ENCODE assay signal across 8 mouse cellular contexts in genomic region chr19:9911314-9911754, GRCm38 (mm10). TPM values are rescaled to one million over a fixed set of nuclear protein-coding genes. Genes with fewer than 3 reads are reported as not detected.
A peak's percentile ranks its signal among the peaks of the same experiment; 100 is the strongest.
DNase-seq lines count a peak whose midpoint lies in the region; ATAC-seq and TF ChIP-seq lines count a peak whose summit lies in the region.

No protein-coding gene starts in this region.

- H3K4me1 ChIP-seq in bone marrow macrophage, adult 2 months (ENCODE audit: control insufficient read depth, insufficient read depth, low read length): peaks cover 31% of the 10 kb centered on the region
- no peaks in the 10 kb centered on the region for H3K4me1 ChIP-seq in intestine, embryonic 16.5 days (ENCODE audit: control insufficient read depth, insufficient read depth, low read length)
- no peaks in the 10 kb centered on the region for H3K4me1 ChIP-seq in neural tube, embryonic 11.5 days (ENCODE audit: control insufficient read depth, insufficient read depth, low read length)

- TF ChIP-seq POLR2A in bone marrow macrophage, adult 2 months (IDR thresholded peaks at IDR 0.05; ENCODE audit: borderline replicate concordance, low read depth, low read length): no peak

- no peaks in the 10 kb centered on the region for H3K36me3 ChIP-seq in intestine, embryonic 16.5 days (ENCODE audit: control insufficient read depth, insufficient read depth, low read length)
- H3K36me3 ChIP-seq in neural tube, embryonic 11.5 days (ENCODE audit: control insufficient read depth, insufficient read depth, low read length): no peaks in the 10 kb centered on the region

- no peak overlapping the region for H3K9ac ChIP-seq in intestine, embryonic 16.5 days (ENCODE audit: low read depth, low read length)
- no peak overlapping the region for H3K9ac ChIP-seq in neural tube, embryonic 11.5 days (ENCODE audit: low read length)

- peak; percentile 81 for TF ChIP-seq CTCF in layer of hippocampus, adult 2 months (conservative IDR thresholded peaks at IDR 0.05)
- peak; percentile 55 for TF ChIP-seq CTCF in bone marrow macrophage, adult 2 months (IDR thresholded peaks at IDR 0.05; ENCODE audit: low read depth, low read length)

- H3K4me3 ChIP-seq in layer of hippocampus, adult 2 months: no peak overlapping the region
- H3K4me3 ChIP-seq in bone marrow macrophage, adult 2 months (ENCODE audit: insufficient read depth, low read length): no peak overlapping the region
- H3K4me3 ChIP-seq in intestine, embryonic 16.5 days (ENCODE audit: low read length): no peak overlapping the region
- H3K4me3 ChIP-seq in neural tube, embryonic 11.5 days (ENCODE audit: low read depth, low read length): no peak overlapping the region

- H3K4me2 ChIP-seq in intestine, embryonic 16.5 days (ENCODE audit: low read depth, low read length): no peak overlapping the region
- no peak overlapping the region for H3K4me2 ChIP-seq in neural tube, embryonic 11.5 days (ENCODE audit: low read depth)

- no peak overlapping the region for H3K27ac ChIP-seq in layer of hippocampus, adult 2 months
- H3K27ac ChIP-seq in bone marrow macrophage, adult 2 months (ENCODE audit: insufficient read depth, low read depth, low read length): peak overlapping the region; percentile 47
- no peak overlapping the region for H3K27ac ChIP-seq in intestine, embryonic 16.5 days (ENCODE audit: low read length)
- H3K27ac ChIP-seq in neural tube, embryonic 11.5 days (ENCODE audit: low read depth, low read length): no peak overlapping the region

- no peaks in the 10 kb centered on the region for H3K9me3 ChIP-seq in intestine, embryonic 16.5 days (ENCODE audit: control insufficient read depth, low read length)
- no peaks in the 10 kb centered on the region for H3K9me3 ChIP-seq in neural tube, embryonic 11.5 days (ENCODE audit: control insufficient read depth, low read length)

- ATAC-seq in intestine, embryonic 16.5 days: peak; percentile 52
- ATAC-seq in neural tube, embryonic 11.5 days (ENCODE audit: insufficient read depth, low FRiP score, low TSS enrichment): no peak

- DNase-seq in layer of hippocampus, adult 2 months (ENCODE audit: low spot score in 2 of 2): peak in 1 of 2 experiments; percentile 48
- DNase-seq in layer of hippocampus, adult 8-10 months (ENCODE audit: low spot score in 2 of 2): no peak
- peak; percentile 68 for DNase-seq in forelimb bud, embryonic 11.5 days (ENCODE audit: low read depth, low spot score)
- peak; percentile 28 to 55 for DNase-seq in lung, adult 18-20 months
- DNase-seq in neural tube, embryonic 11.5 days (ENCODE audit: low spot score): peak; percentile 58
- DNase-seq in testis, postnatal 14 days (ENCODE audit: low spot score): no peak

- H3K27me3 ChIP-seq in intestine, embryonic 16.5 days (replicated peaks; ENCODE audit: control insufficient read depth, insufficient read depth, low read length): no peaks in the 10 kb centered on the region
- H3K27me3 ChIP-seq in neural tube, embryonic 11.5 days (ENCODE audit: control insufficient read depth, insufficient read depth, low read length): no peaks in the 10 kb centered on the region

- WGBS in intestine, embryonic 16.5 days: 10% methylated on average over 6 of the region's 6 CpGs
- 20% methylated on average over 6 of the region's 6 CpGs for WGBS in neural tube, embryonic 11.5 days

RNA-seq across cellular contexts. Expression of gene Incenp, which starts 12.0 kb away (rescaled TPM):
- total RNA-seq in layer of hippocampus, adult 2 months (2021): 10 to 100 TPM; 13.9 to 14.0 TPM
- 10 to 100 TPM; 14.0 to 20.4 (median 17.7) TPM for total RNA-seq in layer of hippocampus, adult 8-10 months (2022)
- 146 and 159 TPM in 2 replicates for polyA plus RNA-seq in bone marrow macrophage, adult 2 months (2012; ENCODE audit: insufficient read depth, insufficient read length, missing spikeins)
- 63.8 and 64.4 TPM in 2 replicates for polyA plus RNA-seq in intestine, embryonic 16.5 days (2015; fragmentation: Nextera tagmentation; extraction: Ambion mirVana)
- polyA plus RNA-seq in neural tube, embryonic 11.5 days (2014; fragmentation: Nextera tagmentation; extraction: Ambion mirVana): 91.8 and 103 TPM in 2 replicates

Comparison
In these comparisons a context has a peak if more than half of its experiments do, and no peak if none do; other contexts are left out.
1. DNase-seq: peak in forelimb bud, embryonic 11.5 days (single experiment), lung, adult 18-20 months (2 of 2) and neural tube, embryonic 11.5 days (single experiment); none in layer of hippocampus, adult 8-10 months (0 of 2) and testis, postnatal 14 days (single experiment).